Mouse (Mus musculus): ENCODE measurements around the gene Ern1.
A peak's percentile ranks its signal among the peaks of the same experiment; 100 is the strongest.

- TF ChIP-seq CTCF (IDR thresholded peaks at IDR 0.05; ENCODE audit: low read depth) (peak; percentile 95), EP300 (IDR thresholded peaks at IDR 0.05; ENCODE audit: low read depth) (no peak)
These were observed 121.3 kb downstream of the Ern1 start for GRCm38 (mm10) chr11:106366316-106366715.
